Mouse (Mus musculus) thymus, postnatal 4 days (tissue): ENCODE results near the gene Gcnt4.

Source experiments
- DNase-seq: peaks from one replicate; pipeline ENCODE4 v3.0.0; 2021

Gene Gcnt4

DNA sequence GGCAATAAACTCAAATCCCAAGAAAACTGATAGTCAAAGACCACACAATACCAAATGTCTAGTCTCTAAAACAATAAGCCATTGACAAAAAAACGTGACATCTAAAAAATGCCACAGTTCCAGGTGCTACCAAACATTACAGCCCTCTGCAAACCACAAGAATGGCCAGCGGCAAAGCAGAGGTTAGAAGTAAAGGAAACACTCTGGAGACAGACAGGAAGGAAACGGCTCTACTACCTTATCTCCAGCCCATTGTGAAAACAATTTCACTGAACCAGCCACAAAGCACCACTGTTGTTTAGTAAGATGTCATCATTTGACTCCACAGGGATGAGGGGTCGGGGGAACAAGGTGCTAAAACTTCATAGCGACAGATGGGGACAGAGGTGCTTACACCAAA is 70.8 kb downstream of the Gcnt4 start:
- DNase-seq = no peak

DNA sequence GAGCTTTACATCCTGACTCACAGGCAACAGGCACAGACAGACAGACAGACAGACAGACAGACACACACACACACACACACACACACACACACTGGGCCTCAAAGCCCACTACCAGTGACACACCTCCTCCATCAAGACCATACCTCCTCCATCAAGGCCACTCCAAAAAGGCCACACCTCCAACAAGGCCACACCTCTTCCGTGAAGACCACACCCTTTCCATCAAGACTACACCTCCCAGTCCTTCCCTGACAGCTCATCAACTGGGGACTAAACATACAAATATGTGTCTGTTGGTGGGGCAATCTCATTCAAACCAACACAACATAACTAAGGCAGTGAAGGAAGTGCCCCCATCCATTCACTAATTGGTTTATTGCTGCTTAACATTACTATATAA is 72.6 kb downstream of the Gcnt4 start:
- DNase-seq = no peak
